9 mouse cellular contexts compared by ENCODE assay signal in the genomic region with DNA sequence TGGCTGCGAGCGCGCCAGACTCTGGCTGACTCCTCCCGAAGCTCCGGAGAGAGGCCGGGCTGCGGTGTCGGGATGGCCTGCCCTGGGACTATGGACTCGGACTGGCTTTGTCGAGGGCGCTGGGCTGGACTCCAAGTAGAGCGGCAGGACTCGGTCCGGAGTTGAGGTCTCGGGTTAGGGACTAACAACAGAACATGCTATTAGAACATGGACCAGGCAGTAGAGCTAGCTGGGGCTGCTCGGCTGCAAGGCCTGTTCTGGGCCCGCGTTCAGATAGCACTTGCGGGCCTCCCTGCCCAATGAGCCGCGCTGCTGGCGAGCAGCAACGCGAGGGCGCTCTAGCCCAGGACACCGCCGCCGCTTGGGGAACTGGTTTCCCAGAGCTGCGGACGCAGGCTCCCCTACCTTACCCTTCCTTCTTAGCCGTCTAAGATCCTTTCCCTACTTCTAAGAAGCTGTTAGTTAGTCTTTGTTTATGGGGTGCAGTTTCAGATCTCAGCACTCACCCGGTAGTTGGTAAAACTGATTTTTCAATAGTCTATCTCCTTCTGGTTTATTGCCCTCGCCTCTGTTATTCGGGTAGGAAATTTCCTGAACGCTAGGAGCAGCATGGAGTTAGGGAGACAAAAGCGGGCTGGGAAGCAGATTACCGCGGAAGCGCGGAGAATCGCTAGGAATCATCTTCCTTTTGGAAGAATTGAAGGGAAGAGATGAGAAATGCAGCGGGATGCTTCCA. TPM values are rescaled to one million over a fixed set of nuclear protein-coding genes. Genes with fewer than 3 reads are reported as not detected.
A peak's percentile ranks its signal among the peaks of the same experiment; 100 is the strongest.
DNase-seq lines count a peak whose midpoint lies in the region; ATAC-seq and TF ChIP-seq lines count a peak whose summit lies in the region.
"Had no signal": no experiment of that assay in that cellular context is flagged by ENCODE, and none has a peak within 500 bp of the region (broad histone marks: within the 10 kb centered on the region; RNA-seq: fewer than 3 reads in every experiment).

No protein-coding gene starts in this region.

- peaks cover 80% of the 10 kb centered on the region for H3K27me3 ChIP-seq in heart, embryonic 13.5 days (replicated peaks)
- peaks cover 52% of the 10 kb centered on the region for H3K27me3 ChIP-seq in stomach, embryonic 16.5 days (ENCODE audit: control insufficient read depth, insufficient read depth, low read length)

- peaks cover 11% of the 10 kb centered on the region; the same call in 1 of the 2 replicates for H3K4me1 ChIP-seq in heart, embryonic 13.5 days
- H3K4me1 ChIP-seq in stomach, embryonic 16.5 days (ENCODE audit: control insufficient read depth, insufficient read depth, low read length), result no peaks in the 10 kb centered on the region

- H3K36me3 ChIP-seq in heart, embryonic 13.5 days, result no peaks in the 10 kb centered on the region
- H3K36me3 ChIP-seq in stomach, embryonic 16.5 days (ENCODE audit: control insufficient read depth, insufficient read depth, low read length), result no peaks in the 10 kb centered on the region

- WGBS in heart, embryonic 13.5 days, result under 1% methylated on average over 42 of the region's 42 CpGs
- WGBS in stomach, embryonic 16.5 days, result under 1% methylated on average over 42 of the region's 42 CpGs

- H3K27ac ChIP-seq in heart, embryonic 13.5 days (replicated peaks), result no peak overlapping the region
- no peak overlapping the region for H3K27ac ChIP-seq in stomach, embryonic 16.5 days (ENCODE audit: low read length)

- DNase-seq in gastrocnemius, postnatal 10 days, result peak; percentile 38
- DNase-seq in gastrocnemius, adult 18-20 months (ENCODE audit: low spot score), result no peak
- DNase-seq in brain, embryonic 14.5 days (ENCODE audit: low read depth), result peak; percentile 94
- peak; percentile 60 for DNase-seq in kidney, postnatal 10 days
- no peak for DNase-seq in urinary bladder, adult 18-20 months (ENCODE audit: low spot score in 2 of 2)

- TF ChIP-seq POLR2A in brain, embryonic 14.5 days (IDR thresholded peaks at IDR 0.05; ENCODE audit: borderline replicate concordance, extremely low read depth, insufficient read depth, insufficient read length, poor library complexity, severe bottlenecking), result no peak

- peak overlapping the region; percentile 47; the same call in 1 of the 2 replicates for H3K9ac ChIP-seq in heart, embryonic 13.5 days
- H3K9ac ChIP-seq in stomach, embryonic 16.5 days (ENCODE audit: low read length), result no peak overlapping the region

- no peak; the same call in 1 of the 2 replicates for ATAC-seq in heart, embryonic 13.5 days (ENCODE audit: extremely low read depth, insufficient number of reproducible peaks, low FRiP score, low TSS enrichment)
- ATAC-seq in megakaryocyte progenitor cell, adult 5-6 weeks (replicated peaks; ENCODE audit: poor library complexity), result peak; percentile 88
- ATAC-seq in stomach, embryonic 16.5 days (ENCODE audit: insufficient read depth, low FRiP score), result peak; percentile 88

- H3K4me3 ChIP-seq in heart, embryonic 13.5 days, result peak overlapping the region; percentile 39
- H3K4me3 ChIP-seq in stomach, embryonic 16.5 days (replicated peaks; ENCODE audit: low read length), result peak overlapping the region; percentile 30

- peak; percentile 68 for TF ChIP-seq CTCF in brain, embryonic 14.5 days (IDR thresholded peaks at IDR 0.05; ENCODE audit: borderline replicate concordance, extremely low read depth, insufficient read depth, insufficient read length)

- no peaks in the 10 kb centered on the region for H3K9me3 ChIP-seq in heart, embryonic 13.5 days
- H3K9me3 ChIP-seq in stomach, embryonic 16.5 days (replicated peaks; ENCODE audit: control insufficient read depth, low read length), result no peaks in the 10 kb centered on the region

- peak overlapping the region; percentile 61 for H3K4me2 ChIP-seq in heart, embryonic 13.5 days
- peak overlapping the region; percentile 30 for H3K4me2 ChIP-seq in stomach, embryonic 16.5 days (ENCODE audit: low read depth, low read length)

RNA-seq across cellular contexts. Expression of gene Gm43517, which starts 6.5 kb away (rescaled TPM):
- total RNA-seq in gastrocnemius, postnatal 10 days (2021), result not detected
- not detected for total RNA-seq in gastrocnemius, adult 18-20 months (2021)
- 1.5 and 4.7 TPM in 2 replicates for polyA plus RNA-seq in brain, embryonic 14.5 days (2012; rRNA removed)
- polyA plus RNA-seq in heart, embryonic 13.5 days (2015; fragmentation: Nextera tagmentation; extraction: Ambion mirVana), result not detected in 2 replicates
- total RNA-seq in megakaryocyte progenitor cell, adult 5-6 weeks (2015), result not detected in 2 replicates
- not detected in 2 replicates for total RNA-seq in megakaryocyte progenitor cell, adult 5-6 weeks (2017)
- not detected in 2 replicates for polyA plus RNA-seq in stomach, embryonic 16.5 days (2015; fragmentation: Nextera tagmentation; extraction: Ambion mirVana)
- total RNA-seq: heart, adult 18-20 months had no signal

RNA-seq across cellular contexts. Expression of gene Foxg1, which starts 9.0 kb away (rescaled TPM):
- under 1 TPM; 0.09 to 0.25 TPM for total RNA-seq in gastrocnemius, postnatal 10 days (2021)
- not detected for total RNA-seq in gastrocnemius, adult 18-20 months (2021)
- polyA plus RNA-seq in brain, embryonic 14.5 days (2012; rRNA removed), result 76.0 and 160 TPM in 2 replicates
- 0.12 TPM in 1 of 2 replicates, not detected in the other for polyA plus RNA-seq in heart, embryonic 13.5 days (2015; fragmentation: Nextera tagmentation; extraction: Ambion mirVana)
- total RNA-seq in megakaryocyte progenitor cell, adult 5-6 weeks (2015), result not detected in 2 replicates
- total RNA-seq in megakaryocyte progenitor cell, adult 5-6 weeks (2017), result not detected in 2 replicates
- 0.10 TPM in 1 of 2 replicates, not detected in the other for polyA plus RNA-seq in stomach, embryonic 16.5 days (2015; fragmentation: Nextera tagmentation; extraction: Ambion mirVana)
- total RNA-seq: heart, adult 18-20 months had no signal

Comparison
In these comparisons a context has a peak if more than half of its experiments do, and no peak if none do; other contexts are left out.
1. DNase-seq: peak in gastrocnemius, postnatal 10 days (single experiment), brain, embryonic 14.5 days (single experiment) and kidney, postnatal 10 days (single experiment); none in gastrocnemius, adult 18-20 months (single experiment) and urinary bladder, adult 18-20 months (0 of 2).